Mouse (Mus musculus): Measurements from ENCODE around the gene Zfp800. TPM values are rescaled to one million over a fixed set of nuclear protein-coding genes. Genes with fewer than 3 reads are reported as not detected.

Zfp800 gene
- total RNA-seq, 2 experiments from 2014 or later = 11.1 to 14.9 TPM

GRCm38 (mm10) chr6:28318820-28319573 lies 78.8 kb downstream of the Zfp800 start:
- DNase-seq (ENCODE audit: low spot score in 2 of 2) = no peak

GRCm38 (mm10) chr6:28315208-28315607 lies 82.6 kb downstream of the Zfp800 start:
- no peak for DNase-seq (ENCODE audit: low spot score in 2 of 2)

- no peak for DNase-seq (ENCODE audit: low spot score in 2 of 2)
Observed at GRCm38 (mm10) chr6:28312067-28312466, 85.7 kb downstream of the Zfp800 start.

- DNase-seq (ENCODE audit: low spot score in 2 of 2) = no peak
Observed at GRCm38 (mm10) chr6:28309692-28310091, 88.1 kb downstream of the Zfp800 start.

- DNase-seq (ENCODE audit: low spot score in 2 of 2) = no peak
Observed at GRCm38 (mm10) chr6:28308929-28309328, 88.9 kb downstream of the Zfp800 start.

GRCm38 (mm10) chr6:28306702-28307101 lies 91.1 kb downstream of the Zfp800 start:
- DNase-seq (ENCODE audit: low spot score in 2 of 2) = no peak

GRCm38 (mm10) chr6:28296306-28296705 lies 101.5 kb downstream of the Zfp800 start:
- no peak for DNase-seq (ENCODE audit: low spot score in 2 of 2)

- DNase-seq (ENCODE audit: low spot score in 2 of 2) = no peak
Observed at GRCm38 (mm10) chr6:28295581-28295980, 102.2 kb downstream of the Zfp800 start.

GRCm38 (mm10) chr6:28292810-28293209 lies 105.0 kb downstream of the Zfp800 start:
- no peak for DNase-seq (ENCODE audit: low spot score in 2 of 2)

GRCm38 (mm10) chr6:28279886-28280285 lies 117.9 kb downstream of the Zfp800 start:
- DNase-seq (ENCODE audit: low spot score in 2 of 2) = no peak

GRCm38 (mm10) chr6:28262198-28262621 lies 135.6 kb downstream of the Zfp800 start:
- no peak for DNase-seq (ENCODE audit: low spot score in 2 of 2)

- peak; percentile 77 to 87 for DNase-seq (ENCODE audit: low spot score in 2 of 2)
Observed at GRCm38 (mm10) chr6:28261307-28262197, 136.3 kb downstream of the Zfp800 start.

- peak; percentile 23 to 40 for DNase-seq (ENCODE audit: low spot score in 2 of 2)
Observed at GRCm38 (mm10) chr6:28260425-28261191, 137.2 kb downstream of the Zfp800 start.

GRCm38 (mm10) chr6:28259750-28260149 lies 138.1 kb downstream of the Zfp800 start:
- DNase-seq (ENCODE audit: low spot score in 2 of 2) = no peak

- DNase-seq (ENCODE audit: low spot score in 2 of 2) = no peak
Observed at GRCm38 (mm10) chr6:28258440-28258839, 139.4 kb downstream of the Zfp800 start.

- no peak for DNase-seq (ENCODE audit: low spot score in 2 of 2)
Observed at GRCm38 (mm10) chr6:28257772-28258171, 140.0 kb downstream of the Zfp800 start.

- DNase-seq (ENCODE audit: low spot score in 2 of 2) = no peak
Observed at GRCm38 (mm10) chr6:28252790-28253189, 145.0 kb downstream of the Zfp800 start.

- DNase-seq (ENCODE audit: low spot score in 2 of 2) = no peak
Observed at GRCm38 (mm10) chr6:28248211-28248610, 149.6 kb downstream of the Zfp800 start.

GRCm38 (mm10) chr6:28232618-28233361 lies 165.0 kb downstream of the Zfp800 start:
- DNase-seq (ENCODE audit: low spot score in 2 of 2) = no peak

- no peak for DNase-seq (ENCODE audit: low spot score in 2 of 2)
Observed at GRCm38 (mm10) chr6:28228085-28228484, 169.7 kb downstream of the Zfp800 start.

GRCm38 (mm10) chr6:28221017-28221416 lies 176.8 kb downstream of the Zfp800 start:
- no peak for DNase-seq (ENCODE audit: low spot score in 2 of 2)
